Mouse (Mus musculus) heart, postnatal 0 days (tissue): ENCODE data around the gene Rock2.

Source experiments
- CTCF ChIP-seq: IDR thresholded peaks from 2 replicates; pipeline ENCODE4 v1.5.1; 2016; ENCODE audit warnings: antibody characterized with exemption, control low read depth, low read depth
- EP300 ChIP-seq: IDR thresholded peaks from 2 replicates; pipeline ENCODE4 v1.6.1; 2016; ENCODE audit warnings: antibody characterized with exemption, low read depth

GRCm38 (mm10) chr12:16856306-16856679, 38.4 kb upstream of the Rock2 start:
- no peak for TF ChIP-seq CTCF
- TF ChIP-seq EP300, result no peak
